Mouse (Mus musculus) embryonic facial prominence, embryonic 14.5 days (tissue): ENCODE results near the gene Cdh1. TPM values are rescaled to one million over a fixed set of nuclear protein-coding genes. Genes with fewer than 3 reads are reported as not detected.

ENCODE experiments used
- polyA plus RNA-seq: library from polyadenylated mRNA; unstranded; fragments of >200 nt; fragmentation: Nextera tagmentation; extraction: Ambion mirVana; gene quantifications from 2 replicates; pipeline ENCODE4 v1.2.1, GENCODE M21; 2014

Gene Cdh1
- polyA plus RNA-seq, 1 experiment from 2014 or later, result 37.3 TPM

Other genes with a start within 250 kb of the Cdh1 start
- 18.4 and 22.9 TPM in 2 replicates for gene Zfp90, start 188.0 kb upstream of the Cdh1 start, polyA plus RNA-seq
- not detected in 2 replicates for gene 6030452D12Rik, start 102.8 kb upstream of the Cdh1 start, polyA plus RNA-seq
- 9.8 and 15.5 TPM in 2 replicates for gene Cdh3, start 92.5 kb upstream of the Cdh1 start, polyA plus RNA-seq
- 11.4 and 13.7 TPM in 2 replicates for gene Gm10073, start 29.9 kb upstream of the Cdh1 start, polyA plus RNA-seq
- 6.1 and 7.2 TPM in 2 replicates for gene Tango6, start 79.7 kb downstream of the Cdh1 start, polyA plus RNA-seq